33 mouse cellular contexts compared by ENCODE assay signal in the genomic region with DNA sequence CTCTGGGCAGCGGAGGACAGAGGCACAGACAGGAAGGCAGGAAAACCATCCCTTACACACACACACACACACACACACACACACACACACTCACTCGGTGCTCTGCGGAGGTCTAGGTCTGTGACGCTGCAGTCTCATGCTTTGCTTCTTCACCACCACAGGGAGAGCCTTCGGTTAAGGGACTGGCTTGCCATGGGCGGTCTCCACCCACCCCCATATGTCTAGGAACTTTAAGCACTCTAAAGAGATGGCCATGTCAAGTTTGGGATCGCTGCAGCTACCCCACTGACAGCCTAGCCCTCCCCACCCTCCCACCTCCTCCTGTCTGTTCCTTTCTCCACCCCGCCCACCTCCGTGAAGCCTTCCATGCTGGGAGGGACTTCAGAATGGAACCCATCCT. TPM values are rescaled to one million over a fixed set of nuclear protein-coding genes. Genes with fewer than 3 reads are reported as not detected.
DNase-seq lines count a peak whose midpoint lies in the region; ATAC-seq lines count a peak whose summit lies in the region.
"Had no signal": no experiment of that assay in that cellular context is flagged by ENCODE, and none has a peak within 500 bp of the region (broad histone marks: within the 10 kb centered on the region; RNA-seq: fewer than 3 reads in every experiment).

No protein-coding gene starts in this region.

- peaks cover 32% of the 10 kb centered on the region for H3K4me1 ChIP-seq in hindbrain, embryonic 10.5 days (replicated peaks)
- peaks cover 12% of the 10 kb centered on the region for H3K4me1 ChIP-seq in hindbrain, embryonic 16.5 days (ENCODE audit: control insufficient read depth, insufficient read depth, low read depth, low read length)
- H3K4me1 ChIP-seq in neural tube, embryonic 12.5 days: peaks cover 26% of the 10 kb centered on the region
- H3K4me1 ChIP-seq in hindbrain, embryonic 15.5 days (replicated peaks): peaks cover 27% of the 10 kb centered on the region
- peaks cover 33% of the 10 kb centered on the region for H3K4me1 ChIP-seq in neural tube, embryonic 15.5 days
- peaks cover 12% of the 10 kb centered on the region for H3K4me1 ChIP-seq in heart, embryonic 12.5 days (replicated peaks)

- 0 out of 2 replicates have a peak overlapping the region, but pooled peaks have one; percentile 17 for H3K27ac ChIP-seq in hindbrain, embryonic 10.5 days
- H3K27ac ChIP-seq in hindbrain, embryonic 16.5 days (ENCODE audit: low read depth, low read length): no peak overlapping the region
- H3K27ac ChIP-seq in neural tube, embryonic 12.5 days: peak overlapping the region; percentile 32; the same call in 1 of the 2 replicates
- H3K27ac ChIP-seq in hindbrain, embryonic 15.5 days (replicated peaks): 0 out of 2 replicates have a peak overlapping the region, but pooled peaks have one; percentile 14
- peak overlapping the region; percentile 29 for H3K27ac ChIP-seq in neural tube, embryonic 15.5 days (replicated peaks)
- H3K27ac ChIP-seq in heart, embryonic 12.5 days (ENCODE audit: poor library complexity, severe bottlenecking): no peak overlapping the region
- H3K27ac ChIP-seq: embryonic facial prominence, embryonic 10.5 days; embryonic facial prominence, embryonic 15.5 days; forebrain, embryonic 13.5 days; heart, embryonic 13.5 days; limb, embryonic 12.5 days; liver, embryonic 15.5 days had no signal

- H3K36me3 ChIP-seq in hindbrain, embryonic 10.5 days: no peaks in the 10 kb centered on the region
- no peaks in the 10 kb centered on the region for H3K36me3 ChIP-seq in hindbrain, embryonic 16.5 days (ENCODE audit: control insufficient read depth, insufficient read depth, low read length)
- no peaks in the 10 kb centered on the region for H3K36me3 ChIP-seq in neural tube, embryonic 12.5 days
- no peaks in the 10 kb centered on the region for H3K36me3 ChIP-seq in hindbrain, embryonic 15.5 days
- no peaks in the 10 kb centered on the region for H3K36me3 ChIP-seq in neural tube, embryonic 15.5 days
- no peaks in the 10 kb centered on the region for H3K36me3 ChIP-seq in heart, embryonic 12.5 days
- H3K36me3 ChIP-seq: embryonic facial prominence, embryonic 10.5 days; embryonic facial prominence, embryonic 15.5 days; heart, embryonic 13.5 days; limb, embryonic 12.5 days; liver, embryonic 15.5 days had no signal

- 44% methylated on average over 9 of the region's 9 CpGs for WGBS in hindbrain, embryonic 10.5 days
- 39% methylated on average over 9 of the region's 9 CpGs for WGBS in hindbrain, embryonic 16.5 days
- 41% methylated on average over 9 of the region's 9 CpGs for WGBS in neural tube, embryonic 12.5 days
- WGBS in hindbrain, embryonic 15.5 days: 28% methylated on average over 9 of the region's 9 CpGs
- WGBS in neural tube, embryonic 15.5 days: 32% methylated on average over 9 of the region's 9 CpGs
- 43% methylated on average over 9 of the region's 9 CpGs for WGBS in heart, embryonic 12.5 days

- no peak overlapping the region; the same call in 1 of the 2 replicates for H3K4me2 ChIP-seq in hindbrain, embryonic 16.5 days (ENCODE audit: low read length)
- H3K4me2 ChIP-seq in neural tube, embryonic 12.5 days (replicated peaks): peak overlapping the region; percentile 14; the same call in 1 of the 2 replicates
- H3K4me2 ChIP-seq in hindbrain, embryonic 15.5 days: no peak overlapping the region
- no peak overlapping the region for H3K4me2 ChIP-seq in neural tube, embryonic 15.5 days
- H3K4me2 ChIP-seq in heart, embryonic 12.5 days: no peak overlapping the region
- H3K4me2 ChIP-seq: embryonic facial prominence, embryonic 15.5 days; forebrain, embryonic 13.5 days; heart, embryonic 13.5 days; limb, embryonic 12.5 days; liver, embryonic 15.5 days; lung, embryonic 14.5 days had no signal

- no peak overlapping the region for H3K4me3 ChIP-seq in hindbrain, embryonic 10.5 days
- H3K4me3 ChIP-seq in hindbrain, embryonic 16.5 days (ENCODE audit: low read length): no peak overlapping the region
- no peak overlapping the region for H3K4me3 ChIP-seq in neural tube, embryonic 12.5 days
- H3K4me3 ChIP-seq in hindbrain, embryonic 15.5 days: no peak overlapping the region
- H3K4me3 ChIP-seq in neural tube, embryonic 15.5 days (replicated peaks): no peak overlapping the region
- no peak overlapping the region for H3K4me3 ChIP-seq in heart, embryonic 12.5 days
- H3K4me3 ChIP-seq: embryonic facial prominence, embryonic 10.5 days; embryonic facial prominence, embryonic 15.5 days; forebrain, embryonic 13.5 days; heart, embryonic 13.5 days; limb, embryonic 12.5 days; liver, embryonic 15.5 days had no signal

- no peak overlapping the region for H3K9ac ChIP-seq in hindbrain, embryonic 16.5 days (ENCODE audit: low read depth, low read length)
- H3K9ac ChIP-seq in neural tube, embryonic 12.5 days: 0 out of 2 replicates have a peak overlapping the region, but pooled peaks have one; percentile 1
- no peak overlapping the region; the same call in 1 of the 2 replicates for H3K9ac ChIP-seq in hindbrain, embryonic 15.5 days
- H3K9ac ChIP-seq in neural tube, embryonic 15.5 days (replicated peaks): no peak overlapping the region
- H3K9ac ChIP-seq in heart, embryonic 12.5 days: no peak overlapping the region
- H3K9ac ChIP-seq: embryonic facial prominence, embryonic 15.5 days; forebrain, embryonic 13.5 days; heart, embryonic 13.5 days; limb, embryonic 12.5 days; liver, embryonic 15.5 days; lung, embryonic 14.5 days had no signal

- H3K27me3 ChIP-seq in hindbrain, embryonic 10.5 days (ENCODE audit: insufficient read depth, poor library complexity, severe bottlenecking): peaks cover 55% of the 10 kb centered on the region
- H3K27me3 ChIP-seq in hindbrain, embryonic 16.5 days (replicated peaks; ENCODE audit: control insufficient read depth, insufficient read depth, low read length): no peaks in the 10 kb centered on the region
- H3K27me3 ChIP-seq in neural tube, embryonic 12.5 days (replicated peaks): peaks cover 16% of the 10 kb centered on the region
- H3K27me3 ChIP-seq in hindbrain, embryonic 15.5 days: no peaks in the 10 kb centered on the region
- H3K27me3 ChIP-seq in neural tube, embryonic 15.5 days (replicated peaks): no peaks in the 10 kb centered on the region; the same call in 1 of the 2 replicates
- peaks cover 31% of the 10 kb centered on the region for H3K27me3 ChIP-seq in heart, embryonic 12.5 days (replicated peaks)

- H3K9me3 ChIP-seq in hindbrain, embryonic 10.5 days: no peaks in the 10 kb centered on the region
- H3K9me3 ChIP-seq in hindbrain, embryonic 16.5 days (ENCODE audit: control insufficient read depth, low read length): no peaks in the 10 kb centered on the region
- no peaks in the 10 kb centered on the region for H3K9me3 ChIP-seq in neural tube, embryonic 12.5 days
- H3K9me3 ChIP-seq in hindbrain, embryonic 15.5 days: no peaks in the 10 kb centered on the region
- no peaks in the 10 kb centered on the region for H3K9me3 ChIP-seq in neural tube, embryonic 15.5 days (replicated peaks)
- H3K9me3 ChIP-seq in heart, embryonic 12.5 days (replicated peaks): 0 out of 2 replicates have a peak, but pooled peaks cover 4% of the 10 kb centered on the region
- H3K9me3 ChIP-seq: embryonic facial prominence, embryonic 10.5 days; embryonic facial prominence, embryonic 15.5 days; forebrain, embryonic 13.5 days; heart, embryonic 13.5 days; limb, embryonic 12.5 days; liver, embryonic 15.5 days had no signal

- no peak for DNase-seq in hindbrain, embryonic 10.5 days (ENCODE audit: low spot score)
- no peak for DNase-seq in neural tube, embryonic 10.5 days (ENCODE audit: extremely low spot score, low spot score)
- DNase-seq in right cerebral cortex, adult 2 months (ENCODE audit: low spot score in 2 of 2): no peak
- DNase-seq: adrenal gland, adult 2 months; adrenal gland, postnatal 36 days; cerebellum, adult 2 months; cerebellum, postnatal 25 days; gastrocnemius, postnatal 25 days; heart, adult 11 months; heart, postnatal 10 days; kidney, adult 9 months; lung, embryonic 14.5 days; right cerebral cortex, postnatal 14 days; thymus, postnatal 4 days had no signal

- ATAC-seq in hindbrain, embryonic 16.5 days: no peak
- no peak for ATAC-seq in neural tube, embryonic 12.5 days (ENCODE audit: low FRiP score, low read depth)
- ATAC-seq in hindbrain, embryonic 15.5 days (ENCODE audit: low FRiP score, low read depth): no peak
- ATAC-seq in neural tube, embryonic 15.5 days (ENCODE audit: low FRiP score): no peak
- ATAC-seq in heart, embryonic 12.5 days (ENCODE audit: insufficient number of reproducible peaks, low FRiP score): no peak
- ATAC-seq: activated CD4-positive, CD25-positive, alpha-beta regulatory T cell, adult 4 months; CD4-positive, CD25-positive, alpha-beta regulatory T cell, adult 4 months; forebrain, embryonic 13.5 days; intestine, embryonic 16.5 days had no signal

RNA-seq across cellular contexts. Expression of a gene that starts 4.5 kb away (rescaled TPM):
- 193 and 219 TPM in 2 replicates for polyA plus RNA-seq in hindbrain, embryonic 10.5 days (2016; fragmentation: Nextera tagmentation; extraction: Ambion mirVana)
- 56.7 and 64.6 TPM in 2 replicates for polyA plus RNA-seq in hindbrain, embryonic 16.5 days (2015; fragmentation: Nextera tagmentation; extraction: Ambion mirVana)
- 207 and 218 TPM in 2 replicates for polyA plus RNA-seq in neural tube, embryonic 12.5 days (2016; fragmentation: Nextera tagmentation; extraction: Ambion mirVana)
- 63.3 and 67.1 TPM in 2 replicates for polyA plus RNA-seq in hindbrain, embryonic 15.5 days (2015; fragmentation: Nextera tagmentation; extraction: Ambion mirVana)
- 59.4 and 84.9 TPM in 2 replicates for polyA plus RNA-seq in neural tube, embryonic 15.5 days (2015; fragmentation: Nextera tagmentation; extraction: Ambion mirVana)
- polyA plus RNA-seq in heart, embryonic 12.5 days (2016; fragmentation: Nextera tagmentation; extraction: Ambion mirVana): 131 and 140 TPM in 2 replicates

RNA-seq across cellular contexts. Expression of a gene that starts 14.2 kb away (rescaled TPM):
- 12.6 and 29.0 TPM in 2 replicates for polyA plus RNA-seq in hindbrain, embryonic 10.5 days (2016; fragmentation: Nextera tagmentation; extraction: Ambion mirVana)
- 45.1 and 59.4 TPM in 2 replicates for polyA plus RNA-seq in hindbrain, embryonic 16.5 days (2015; fragmentation: Nextera tagmentation; extraction: Ambion mirVana)
- polyA plus RNA-seq in neural tube, embryonic 12.5 days (2016; fragmentation: Nextera tagmentation; extraction: Ambion mirVana): 54.3 and 62.6 TPM in 2 replicates
- polyA plus RNA-seq in hindbrain, embryonic 15.5 days (2015; fragmentation: Nextera tagmentation; extraction: Ambion mirVana): 58.1 and 63.6 TPM in 2 replicates
- polyA plus RNA-seq in neural tube, embryonic 15.5 days (2015; fragmentation: Nextera tagmentation; extraction: Ambion mirVana): 59.3 and 68.9 TPM in 2 replicates
- polyA plus RNA-seq in heart, embryonic 12.5 days (2016; fragmentation: Nextera tagmentation; extraction: Ambion mirVana): 2.6 and 3.2 TPM in 2 replicates

RNA-seq across cellular contexts. Expression of a gene that starts 46.0 kb away (rescaled TPM):
- polyA plus RNA-seq in hindbrain, embryonic 10.5 days (2016; fragmentation: Nextera tagmentation; extraction: Ambion mirVana): 101 and 118 TPM in 2 replicates
- polyA plus RNA-seq in hindbrain, embryonic 16.5 days (2015; fragmentation: Nextera tagmentation; extraction: Ambion mirVana): 71.7 and 86.2 TPM in 2 replicates
- polyA plus RNA-seq in neural tube, embryonic 12.5 days (2016; fragmentation: Nextera tagmentation; extraction: Ambion mirVana): 142 and 146 TPM in 2 replicates
- polyA plus RNA-seq in hindbrain, embryonic 15.5 days (2015; fragmentation: Nextera tagmentation; extraction: Ambion mirVana): 89.1 and 96.4 TPM in 2 replicates
- 80.2 and 91.5 TPM in 2 replicates for polyA plus RNA-seq in neural tube, embryonic 15.5 days (2015; fragmentation: Nextera tagmentation; extraction: Ambion mirVana)
- 25.5 and 29.3 TPM in 2 replicates for polyA plus RNA-seq in heart, embryonic 12.5 days (2016; fragmentation: Nextera tagmentation; extraction: Ambion mirVana)

RNA-seq across cellular contexts. Expression of a gene that starts 49.3 kb away (rescaled TPM):
- not detected in 2 replicates for polyA plus RNA-seq in hindbrain, embryonic 10.5 days (2016; fragmentation: Nextera tagmentation; extraction: Ambion mirVana)
- not detected in 2 replicates for polyA plus RNA-seq in hindbrain, embryonic 16.5 days (2015; fragmentation: Nextera tagmentation; extraction: Ambion mirVana)
- not detected in 2 replicates for polyA plus RNA-seq in neural tube, embryonic 12.5 days (2016; fragmentation: Nextera tagmentation; extraction: Ambion mirVana)
- not detected in 2 replicates for polyA plus RNA-seq in hindbrain, embryonic 15.5 days (2015; fragmentation: Nextera tagmentation; extraction: Ambion mirVana)
- not detected in 2 replicates for polyA plus RNA-seq in neural tube, embryonic 15.5 days (2015; fragmentation: Nextera tagmentation; extraction: Ambion mirVana)
- not detected in 2 replicates for polyA plus RNA-seq in heart, embryonic 12.5 days (2016; fragmentation: Nextera tagmentation; extraction: Ambion mirVana)
- polyA plus RNA-seq: activated CD4-positive, CD25-positive, alpha-beta regulatory T cell, adult 4 months; CD4-positive, CD25-positive, alpha-beta regulatory T cell, adult 4 months; cerebellum, adult 2 months; embryonic facial prominence, embryonic 10.5 days; embryonic facial prominence, embryonic 15.5 days; forebrain, embryonic 13.5 days; heart, embryonic 13.5 days; intestine, embryonic 16.5 days; limb, embryonic 12.5 days; liver, embryonic 15.5 days; lung, embryonic 14.5 days; stomach, embryonic 14.5 days; testis, adult 2 months; thymus, postnatal 0 days had no signal

RNA-seq across cellular contexts. Expression of a gene that starts 54.8 kb away (rescaled TPM):
- polyA plus RNA-seq in hindbrain, embryonic 10.5 days (2016; fragmentation: Nextera tagmentation; extraction: Ambion mirVana): 0.35 and 0.90 TPM in 2 replicates
- polyA plus RNA-seq in hindbrain, embryonic 16.5 days (2015; fragmentation: Nextera tagmentation; extraction: Ambion mirVana): 0.68 and 0.70 TPM in 2 replicates
- 0.60 and 1.1 TPM in 2 replicates for polyA plus RNA-seq in neural tube, embryonic 12.5 days (2016; fragmentation: Nextera tagmentation; extraction: Ambion mirVana)
- 0.78 and 1.00 TPM in 2 replicates for polyA plus RNA-seq in hindbrain, embryonic 15.5 days (2015; fragmentation: Nextera tagmentation; extraction: Ambion mirVana)
- polyA plus RNA-seq in neural tube, embryonic 15.5 days (2015; fragmentation: Nextera tagmentation; extraction: Ambion mirVana): 0.64 and 0.72 TPM in 2 replicates
- polyA plus RNA-seq in heart, embryonic 12.5 days (2016; fragmentation: Nextera tagmentation; extraction: Ambion mirVana): not detected in 2 replicates
- polyA plus RNA-seq: activated CD4-positive, CD25-positive, alpha-beta regulatory T cell, adult 4 months; adrenal gland, adult 2 months; CD4-positive, CD25-positive, alpha-beta regulatory T cell, adult 4 months; embryonic facial prominence, embryonic 10.5 days; embryonic facial prominence, embryonic 15.5 days; forebrain, embryonic 13.5 days; heart, embryonic 13.5 days; intestine, embryonic 16.5 days; limb, embryonic 12.5 days; liver, adult 2 months; liver, embryonic 15.5 days; lung, embryonic 14.5 days; small intestine, adult 2 months; stomach, embryonic 14.5 days; testis, adult 2 months; thymus, postnatal 0 days had no signal

Comparison
In these comparisons a context has a peak if more than half of its experiments do, and no peak if none do; other contexts are left out.
1. H3K27ac ChIP-seq: peak in hindbrain, embryonic 10.5 days (single experiment), neural tube, embryonic 12.5 days (single experiment), hindbrain, embryonic 15.5 days (single experiment) and neural tube, embryonic 15.5 days (single experiment); none in hindbrain, embryonic 16.5 days (single experiment) and heart, embryonic 12.5 days (single experiment).